Mouse (Mus musculus) myocyte (in vitro differentiated cells): ENCODE data around the gene Tceanc2.

ENCODE experiments used
- CEBPB ChIP-seq: IDR thresholded peaks from 2 replicates; pipeline ENCODE4 v1.6.1; 2011; ENCODE audit warnings: mild to moderate bottlenecking, moderate library complexity; ENCODE audit not compliant: poor library complexity, insufficient read depth, severe bottlenecking
- E2F4 ChIP-seq: IDR thresholded peaks from one replicate; pipeline ENCODE4 v1.6.1; 2011; ENCODE audit warnings: mild to moderate bottlenecking, control low read depth, moderate library complexity; ENCODE audit not compliant: insufficient read depth
- MAX ChIP-seq: IDR thresholded peaks from one replicate; pipeline ENCODE4 v1.6.1; 2011; ENCODE audit warnings: low read depth, mild to moderate bottlenecking, control low read depth
- MYOG ChIP-seq, 3 experiments: IDR thresholded peaks; one replicate each; pipeline ENCODE4 v1.6.1; 2011; ENCODE audit warnings: control low read depth in 2 of 3, low read depth in 2 of 3, mild to moderate bottlenecking in 2 of 3; ENCODE audit not compliant: insufficient read length in 2 of 3, control insufficient read depth in 1 of 3, insufficient read depth in 1 of 3
- POLR2A ChIP-seq: IDR thresholded peaks from one replicate; pipeline ENCODE4 v1.6.1; 2011; ENCODE audit warnings: low read depth, mild to moderate bottlenecking, control low read depth, moderate library complexity; ENCODE audit not compliant: insufficient read length
- POLR2AphosphoS2 ChIP-seq: IDR thresholded peaks from one replicate; pipeline ENCODE4 v1.6.1; 2011; ENCODE audit warnings: low read depth, control low read depth; ENCODE audit not compliant: insufficient read length
- SRF ChIP-seq: IDR thresholded peaks from one replicate; pipeline ENCODE4 v1.6.1; 2011; ENCODE audit warnings: low read depth; ENCODE audit not compliant: control insufficient read depth, insufficient read length
- USF1 ChIP-seq: IDR thresholded peaks from one replicate; pipeline ENCODE4 v1.6.1; 2011; ENCODE audit warnings: low read depth, mild to moderate bottlenecking, control low read depth, moderate library complexity

DNA sequence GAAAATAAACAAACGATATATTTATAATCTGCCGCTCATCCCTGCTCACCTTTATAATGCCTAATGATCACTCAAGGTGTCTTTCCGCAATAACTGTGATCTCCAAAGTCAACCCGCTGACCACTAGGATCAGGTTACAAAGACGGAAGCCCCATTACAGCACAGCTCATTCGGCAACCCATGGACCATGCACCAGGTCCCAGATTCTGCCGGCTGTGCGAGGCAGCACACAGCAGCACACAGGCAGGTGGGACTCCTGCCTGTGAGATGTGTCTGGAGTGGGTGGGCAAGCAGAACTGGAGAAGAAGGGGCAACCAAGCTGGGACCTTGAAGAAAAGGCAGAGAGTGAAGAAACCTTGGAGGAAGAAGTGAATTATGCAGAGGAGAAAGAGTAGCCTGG is 64.6 kb downstream of the Tceanc2 start:
- TF ChIP-seq USF1 = no peak
- no peak for TF ChIP-seq MAX
- no peak for TF ChIP-seq POLR2A
- no peak for TF ChIP-seq CEBPB
- no peak for TF ChIP-seq POLR2AphosphoS2
- TF ChIP-seq SRF = no peak
- no peak for TF ChIP-seq E2F4
- TF ChIP-seq MYOG (IDR thresholded peaks at IDR 0.05; ENCODE audit: control insufficient read depth in 1 of 3, insufficient read depth in 1 of 3, insufficient read length in 2 of 3, low read depth in 2 of 3) = no peak
